Mouse (Mus musculus) stomach, embryonic 15.5 days (tissue): Measurements from ENCODE around the gene Melk. TPM values are rescaled to one million over a fixed set of nuclear protein-coding genes. Genes with fewer than 3 reads are reported as not detected.
A peak's percentile ranks its signal among the peaks of the same experiment; 100 is the strongest.

Experiments
- ATAC-seq: fragments of 200-750 bp; cut with Nextera tagmentation; 2 replicates; pipeline ENCODE4 v1.8.0; 2017; ENCODE audit warnings: low read depth, moderate number of reproducible peaks, moderate TSS enrichment; ENCODE audit not compliant: insufficient read depth, low FRiP score
- H3K27ac ChIP-seq: fragments of 300-500 bp; sonication (generic); 2 replicates; pipeline ENCODE4 v1.5.1; 2015; ENCODE audit warnings: mild to moderate bottlenecking, inconsistent platforms
- H3K27me3 ChIP-seq: fragments of 300-500 bp; sonication (generic); replicated peaks from 2 replicates; pipeline ENCODE4 v1.6.1; 2015; ENCODE audit warnings: inconsistent platforms
- H3K36me3 ChIP-seq: fragments of 300-500 bp; sonication (generic); 2 replicates; pipeline ENCODE4 v1.6.1; 2015; ENCODE audit warnings: inconsistent platforms
- H3K4me1 ChIP-seq: fragments of 300-500 bp; sonication (generic); 2 replicates; pipeline ENCODE4 v1.6.1; 2015; ENCODE audit warnings: inconsistent platforms
- H3K4me2 ChIP-seq: fragments of 300-500 bp; sonication (generic); 2 replicates; pipeline ENCODE4 v1.6.1; 2015; ENCODE audit warnings: mild to moderate bottlenecking, inconsistent platforms
- H3K4me3 ChIP-seq: fragments of 300-500 bp; sonication (generic); replicated peaks from 2 replicates; pipeline ENCODE4 v1.5.1; 2015; ENCODE audit warnings: inconsistent platforms
- H3K9ac ChIP-seq: fragments of 300-500 bp; sonication (generic); 2 replicates; pipeline ENCODE4 v1.6.1; 2015; ENCODE audit warnings: inconsistent platforms
- H3K9me3 ChIP-seq: fragments of 300-500 bp; sonication (generic); 2 replicates; pipeline ENCODE4 v1.6.1; 2016; ENCODE audit warnings: inconsistent platforms
- WGBS: fragments of 180-500 bp; shearing (Covaris S2); methylation state at CpG from one replicate; pipeline ENCODE4 v1.1.7; 2015; 5-methylcytosine and 5-hydroxymethylcytosine counted together
- polyA plus RNA-seq: library from polyadenylated mRNA; unstranded; fragments of >200 nt; fragmentation: Nextera tagmentation; extraction: Ambion mirVana; gene quantifications from 2 replicates; pipeline ENCODE4 v1.2.1, GENCODE M21; 2015

Melk gene
- 37.2 and 42.3 TPM in 2 replicates for polyA plus RNA-seq

- WGBS: under 1% methylated on average over 41 of the region's 41 CpGs
These were observed at the start of gene Melk for GRCm38 (mm10) chr4:44300781-44301750. Gene Melk (plus strand): TSS chr4:44300876.

GRCm38 (mm10) chr4:44251521-44251920 lies 49.2 kb upstream of the Melk start:
- Histone ChIP-seq H3K36me3 (no peaks in the 10 kb centered on the region), H3K4me3 (no peak overlapping the region), H3K4me1 (0 out of 2 replicates have a peak, but pooled peaks cover 6% of the 10 kb centered on the region), H3K9ac (no peak overlapping the region), H3K4me2 (no peak overlapping the region), H3K27ac (no peak overlapping the region), H3K9me3 (no peaks in the 10 kb centered on the region), H3K27me3 (no peaks in the 10 kb centered on the region)
- ATAC-seq: no peak
- WGBS: 74% methylated on average over 5 of the region's 5 CpGs

More at GRCm38 (mm10) chr4:44300781-44301750, at the start of gene Melk:
- H3K4me2 ChIP-seq: peak within 1 kb of the TSS; percentile 72
- H3K9ac ChIP-seq: peak within 1 kb of the TSS; percentile 63
- no peaks in the 10 kb centered on the region for H3K9me3 ChIP-seq
- H3K27me3 ChIP-seq: no peaks in the 10 kb centered on the region
- H3K36me3 ChIP-seq: no peaks in the 10 kb centered on the region
- peak within 1 kb of the TSS; percentile 91 for H3K4me3 ChIP-seq
- H3K27ac ChIP-seq: peak within 1 kb of the TSS; percentile 71
- peaks cover 16% of the 10 kb centered on the region; the same call in 1 of the 2 replicates for H3K4me1 ChIP-seq
- ATAC-seq: peak; percentile 92

- no peak overlapping the region for H3K4me2 ChIP-seq
These were observed 48.4 kb upstream of the Melk start for GRCm38 (mm10) chr4:44251966-44252916.

GRCm38 (mm10) chr4:44253191-44253590 lies 47.5 kb upstream of the Melk start:
- no peak overlapping the region for H3K9ac ChIP-seq
- no peak overlapping the region for H3K27ac ChIP-seq
- no peak for ATAC-seq
- H3K4me1 ChIP-seq: no peaks in the 10 kb centered on the region
- no peaks in the 10 kb centered on the region for H3K36me3 ChIP-seq
- 7% methylated on average over 6 of the region's 6 CpGs for WGBS
- no peaks in the 10 kb centered on the region for H3K9me3 ChIP-seq
- no peak overlapping the region for H3K4me2 ChIP-seq
- H3K27me3 ChIP-seq: no peaks in the 10 kb centered on the region
- no peak overlapping the region for H3K4me3 ChIP-seq

More at GRCm38 (mm10) chr4:44251966-44252916, 48.4 kb upstream of the Melk start:
- Histone ChIP-seq H3K4me3 (no peak overlapping the region), H3K27ac (no peak overlapping the region), H3K9ac (no peak overlapping the region), H3K36me3 (no peaks in the 10 kb centered on the region), H3K4me1 (0 out of 2 replicates have a peak, but pooled peaks cover 4% of the 10 kb centered on the region), H3K27me3 (no peaks in the 10 kb centered on the region), H3K9me3 (no peaks in the 10 kb centered on the region)
- no peak for ATAC-seq
- 9% methylated on average over 13 of the region's 13 CpGs for WGBS

GRCm38 (mm10) chr4:44254579-44254978 lies 46.1 kb upstream of the Melk start:
- H3K36me3 ChIP-seq: no peaks in the 10 kb centered on the region
- H3K9ac ChIP-seq: no peak overlapping the region
- no peak overlapping the region for H3K4me2 ChIP-seq
- H3K9me3 ChIP-seq: no peaks in the 10 kb centered on the region
- H3K4me3 ChIP-seq: no peak overlapping the region
- H3K27ac ChIP-seq: no peak overlapping the region
- no peak for ATAC-seq
- H3K4me1 ChIP-seq: no peaks in the 10 kb centered on the region
- WGBS: 68% methylated on average over 5 of the region's 5 CpGs
- H3K27me3 ChIP-seq: no peaks in the 10 kb centered on the region

GRCm38 (mm10) chr4:44259126-44259525 lies 41.5 kb upstream of the Melk start:
- Histone ChIP-seq H3K27me3 (no peaks in the 10 kb centered on the region), H3K4me3 (no peak overlapping the region), H3K9me3 (no peaks in the 10 kb centered on the region), H3K36me3 (no peaks in the 10 kb centered on the region), H3K4me1 (no peaks in the 10 kb centered on the region), H3K4me2 (no peak overlapping the region), H3K27ac (no peak overlapping the region), H3K9ac (no peak overlapping the region)
- 72% methylated on average over 4 of the region's 4 CpGs for WGBS
- no peak for ATAC-seq

- Histone ChIP-seq H3K27ac (no peak overlapping the region), H3K9me3 (no peaks in the 10 kb centered on the region), H3K4me3 (no peak overlapping the region), H3K36me3 (no peaks in the 10 kb centered on the region), H3K4me2 (no peak overlapping the region), H3K9ac (no peak overlapping the region), H3K27me3 (no peaks in the 10 kb centered on the region), H3K4me1 (no peaks in the 10 kb centered on the region)
- no peak for ATAC-seq
- 2% methylated on average over 10 of the region's 10 CpGs for WGBS
These were observed 40.4 kb upstream of the Melk start for GRCm38 (mm10) chr4:44260244-44260643.

GRCm38 (mm10) chr4:44265500-44265899 lies 35.2 kb upstream of the Melk start:
- no peak overlapping the region for H3K4me2 ChIP-seq
- WGBS: 73% methylated on average over 3 of the region's 3 CpGs
- no peaks in the 10 kb centered on the region for H3K27me3 ChIP-seq
- no peaks in the 10 kb centered on the region for H3K9me3 ChIP-seq
- H3K9ac ChIP-seq: no peak overlapping the region
- no peaks in the 10 kb centered on the region for H3K4me1 ChIP-seq
- no peak overlapping the region for H3K27ac ChIP-seq
- H3K4me3 ChIP-seq: no peak overlapping the region
- no peak for ATAC-seq
- no peaks in the 10 kb centered on the region for H3K36me3 ChIP-seq

GRCm38 (mm10) chr4:44267437-44267836 lies 33.2 kb upstream of the Melk start:
- no peak overlapping the region for H3K4me3 ChIP-seq
- no peaks in the 10 kb centered on the region for H3K36me3 ChIP-seq
- no peak overlapping the region for H3K4me2 ChIP-seq
- H3K27ac ChIP-seq: no peak overlapping the region
- no peaks in the 10 kb centered on the region for H3K27me3 ChIP-seq
- no peaks in the 10 kb centered on the region for H3K9me3 ChIP-seq
- no peak overlapping the region for H3K9ac ChIP-seq
- 84% methylated on average over 6 of the region's 6 CpGs for WGBS
- ATAC-seq: no peak
- no peaks in the 10 kb centered on the region for H3K4me1 ChIP-seq

GRCm38 (mm10) chr4:44269376-44269817 lies 31.3 kb upstream of the Melk start:
- Histone ChIP-seq H3K27ac (no peak overlapping the region), H3K36me3 (no peaks in the 10 kb centered on the region), H3K27me3 (no peaks in the 10 kb centered on the region), H3K4me2 (no peak overlapping the region), H3K9ac (no peak overlapping the region), H3K4me1 (no peaks in the 10 kb centered on the region), H3K4me3 (no peak overlapping the region), H3K9me3 (no peaks in the 10 kb centered on the region)
- no peak for ATAC-seq
- WGBS: 90% methylated on average over 14 of the region's 14 CpGs

GRCm38 (mm10) chr4:44271134-44271533 lies 29.5 kb upstream of the Melk start:
- Histone ChIP-seq H3K4me3 (no peak overlapping the region), H3K36me3 (no peaks in the 10 kb centered on the region), H3K27ac (no peak overlapping the region), H3K27me3 (no peaks in the 10 kb centered on the region), H3K9me3 (no peaks in the 10 kb centered on the region), H3K4me2 (no peak overlapping the region), H3K9ac (no peak overlapping the region), H3K4me1 (no peaks in the 10 kb centered on the region)
- no peak for ATAC-seq
- WGBS: 61% methylated on average over 5 of the region's 5 CpGs
